Mouse (Mus musculus) small intestine, adult 2 months (tissue): ENCODE measurements around the gene C2cd4b.

ENCODE experiments used
- CTCF ChIP-seq: fragments of 200-500 bp; IDR thresholded peaks from 2 replicates; pipeline ENCODE4 v1.5.1; 2012; ENCODE audit warnings: low read depth, mild to moderate bottlenecking, control low read depth, inconsistent platforms, low read length, moderate library complexity, mixed read lengths; ENCODE audit not compliant: insufficient replicate concordance, insufficient read length; ENCODE audit errors: extremely low read depth
- POLR2A ChIP-seq: fragments of 200-500 bp; IDR thresholded peaks from 2 replicates; pipeline ENCODE4 v1.6.1; 2012; ENCODE audit warnings: low read depth, mild to moderate bottlenecking, control low read depth, inconsistent platforms, low read length, moderate library complexity

DNA sequence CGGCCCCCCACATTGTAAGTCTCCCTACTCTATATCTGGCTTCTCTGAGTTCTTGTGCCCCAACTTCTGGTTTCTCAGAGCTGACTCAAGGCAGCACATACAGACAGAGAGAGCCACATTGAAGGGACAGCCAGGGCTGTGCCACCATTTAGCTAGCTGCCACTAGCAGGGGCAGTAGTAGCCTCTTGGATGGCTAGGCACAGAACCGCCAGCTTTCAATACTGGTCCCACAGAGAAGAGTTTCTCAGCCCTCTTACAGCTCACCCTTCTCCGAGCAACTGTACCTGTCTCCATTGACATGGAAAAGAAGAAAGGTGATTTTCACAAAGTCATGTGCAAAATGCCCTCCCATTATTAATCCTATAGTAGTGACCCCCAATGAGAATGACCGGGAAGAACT lies 35.4 kb downstream of the C2cd4b start:
- TF ChIP-seq POLR2A = no peak
- TF ChIP-seq CTCF = no peak
